Mouse (Mus musculus): ENCODE results near the gene Olfr1254. TPM values are rescaled to one million over a fixed set of nuclear protein-coding genes. Genes with fewer than 3 reads are reported as not detected.

The Olfr1254 gene
- not detected in 2 replicates for polyA plus RNA-seq (2012; rRNA removed)

DNA sequence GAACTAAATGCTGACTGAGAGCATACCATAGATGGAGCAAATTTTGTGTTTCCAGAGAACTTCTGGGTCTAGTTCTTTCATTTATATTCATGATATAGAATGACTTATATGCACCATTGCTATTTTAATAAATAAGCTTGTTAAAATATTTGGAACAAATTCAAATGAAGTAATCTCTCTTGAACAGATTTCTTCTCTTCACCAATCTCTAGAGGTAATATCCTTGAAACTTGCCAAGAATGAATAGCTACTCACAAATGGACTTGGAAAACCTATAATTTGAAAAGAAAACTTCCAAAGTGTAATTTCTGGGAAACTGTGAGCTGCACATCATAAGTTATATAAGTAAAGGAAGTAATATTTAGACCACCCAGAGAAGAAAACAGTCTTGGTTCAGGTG lies at the start of gene Olfr1254:
Gene Olfr1254 (minus strand): TSS at position 101 of the 400 bp plus-strand sequence.

DNA sequence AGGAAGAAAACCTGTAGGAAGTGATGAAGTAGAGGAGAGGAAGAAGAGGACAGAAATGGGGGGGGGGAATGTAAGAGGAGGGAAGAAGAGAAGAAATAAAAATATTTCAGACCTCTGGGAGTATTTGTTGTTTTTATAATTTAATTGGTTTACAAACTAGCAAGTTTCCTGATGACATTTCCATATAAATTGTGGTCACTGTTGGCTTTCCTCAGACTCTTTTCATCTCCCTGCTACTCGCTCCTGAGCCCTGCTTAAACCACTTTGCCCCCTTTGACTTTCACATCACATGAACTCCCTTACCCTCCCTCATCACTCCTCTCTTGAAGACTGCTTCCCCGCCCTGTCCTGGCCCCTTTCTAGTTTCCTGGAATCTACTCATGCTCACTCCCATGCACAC lies 48.0 kb upstream of the Olfr1254 start, which contains the start of gene Olfr1256:
Gene Olfr1256 (minus strand): TSS at position 101 of the 400 bp plus-strand sequence.

DNA sequence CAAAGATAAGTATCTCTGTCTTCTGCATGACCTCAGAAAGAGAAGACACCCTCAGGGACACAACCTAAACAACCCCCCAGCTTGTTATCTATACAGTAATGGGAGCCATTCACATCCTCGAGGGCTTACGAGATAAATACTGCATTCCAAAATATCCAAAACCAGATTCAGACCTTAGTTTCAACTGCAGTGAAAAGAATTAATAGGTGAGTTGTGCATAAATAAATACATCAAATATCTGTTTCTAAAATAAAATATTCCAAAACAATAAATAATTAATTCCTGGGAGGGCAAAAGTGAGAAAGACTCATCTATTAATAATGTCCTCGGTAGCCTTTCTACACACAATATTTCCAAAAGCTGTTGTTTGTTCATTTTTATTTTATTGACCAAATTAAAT lies 18.3 kb upstream of the Olfr1254 start, which contains the start of gene Olfr1255:
Gene Olfr1255 (plus strand): TSS at position 301 of the 400 bp plus-strand sequence.

GRCm38 (mm10) chr2:89756990-89757389 lies 36.4 kb downstream of the Olfr1254 start, which contains the start of gene Olfr1253:
Gene Olfr1253, minus strand, starts transcription at chr2:89757090.

Other genes with a start within 250 kb of the Olfr1254 start
- gene Olfr1245, start 215.2 kb downstream of the Olfr1254 start, polyA plus RNA-seq (2012; rRNA removed), result not detected in 2 replicates
- not detected in 2 replicates for gene Olfr1246, start 200.5 kb downstream of the Olfr1254 start, polyA plus RNA-seq (2012; rRNA removed)
- not detected in 2 replicates for gene Olfr1247, start 179.5 kb downstream of the Olfr1254 start, polyA plus RNA-seq (2012; rRNA removed)
- gene Olfr1248, start 175.4 kb downstream of the Olfr1254 start, polyA plus RNA-seq (2012; rRNA removed), result not detected in 2 replicates
- not detected in 2 replicates for gene Olfr1249, start 158.6 kb downstream of the Olfr1254 start, polyA plus RNA-seq (2012; rRNA removed)
- gene Olfr1250, start 132.2 kb downstream of the Olfr1254 start, polyA plus RNA-seq (2012; rRNA removed), result not detected in 2 replicates
- gene Olfr1251, start 121.7 kb downstream of the Olfr1254 start, polyA plus RNA-seq (2012; rRNA removed), result not detected in 2 replicates
- gene Olfr1252, start 68.6 kb downstream of the Olfr1254 start, polyA plus RNA-seq (2012; rRNA removed), result not detected in 2 replicates
- gene Olfr1253, start 36.5 kb downstream of the Olfr1254 start, polyA plus RNA-seq (2012; rRNA removed), result not detected in 2 replicates
- not detected in 2 replicates for gene Olfr1255, start 18.4 kb upstream of the Olfr1254 start, polyA plus RNA-seq (2012; rRNA removed)
- not detected in 2 replicates for gene Olfr1256, start 47.9 kb upstream of the Olfr1254 start, polyA plus RNA-seq (2012; rRNA removed)
- gene Olfr48, start 54.6 kb upstream of the Olfr1254 start, polyA plus RNA-seq (2012; rRNA removed), result not detected in 2 replicates
- gene Olfr1257, start 84.8 kb upstream of the Olfr1254 start, polyA plus RNA-seq (2012; rRNA removed), result not detected in 2 replicates
- gene Olfr1258, start 133.7 kb upstream of the Olfr1254 start, polyA plus RNA-seq (2012; rRNA removed), result not detected in 2 replicates
- gene Olfr1259, start 155.0 kb upstream of the Olfr1254 start, polyA plus RNA-seq (2012; rRNA removed), result not detected in 2 replicates
- gene Olfr1260, start 180.7 kb upstream of the Olfr1254 start, polyA plus RNA-seq (2012; rRNA removed), result not detected in 2 replicates
- gene Olfr1261, start 197.6 kb upstream of the Olfr1254 start, polyA plus RNA-seq (2012; rRNA removed), result not detected in 2 replicates
- gene Olfr1262, start 206.5 kb upstream of the Olfr1254 start, polyA plus RNA-seq (2012; rRNA removed), result not detected in 2 replicates
- gene Olfr1263, start 218.5 kb upstream of the Olfr1254 start, polyA plus RNA-seq (2012; rRNA removed), result not detected in 2 replicates
- not detected in 2 replicates for gene Olfr1264, start 232.0 kb upstream of the Olfr1254 start, polyA plus RNA-seq (2012; rRNA removed)
- gene Olfr1265, start 241.7 kb upstream of the Olfr1254 start, polyA plus RNA-seq (2012; rRNA removed), result not detected in 2 replicates

All from liver, embryonic 14 days (tissue).